Mouse (Mus musculus): Measurements from ENCODE around the gene Sdf4. TPM values are rescaled to one million over a fixed set of nuclear protein-coding genes. Genes with fewer than 3 reads are reported as not detected.

Gene Sdf4
- polyA plus RNA-seq (2015; fragmentation: Nextera tagmentation; extraction: Ambion mirVana), result 114 and 120 TPM in 2 replicates

GRCm38 (mm10) chr4:155992241-155992905, at the start of gene Sdf4, which contains the start of gene B3galt6:
Gene Sdf4, plus strand, starts transcription at chr4:155992872.
Gene B3galt6, minus strand, starts transcription at chr4:155992649.
- Histone ChIP-seq H3K4me3 (peak within 1 kb of the TSS; percentile 80), H3K4me2 (peak within 1 kb of the TSS; percentile 98), H3K9me3 (no peaks in the 10 kb centered on the region), H3K36me3 (0 out of 2 replicates have a peak, but pooled peaks cover 3% of the 10 kb centered on the region), H3K27me3 (no peaks in the 10 kb centered on the region), H3K4me1 (replicated peaks) (peaks cover 40% of the 10 kb centered on the region), H3K9ac (peak within 1 kb of the TSS; percentile 79), H3K27ac (replicated peaks) (peak within 1 kb of the TSS; percentile 96)
- under 1% methylated on average over 99 of the region's 99 CpGs for WGBS
- ATAC-seq (ENCODE audit: low FRiP score, low read depth), result peak; percentile 85

- peak overlapping the region; percentile 76 for H3K4me3 ChIP-seq
- H3K27ac ChIP-seq (replicated peaks), result peak overlapping the region; percentile 87
- peak overlapping the region; percentile 73 for H3K9ac ChIP-seq
- WGBS, result 1% methylated on average over 17 of the region's 17 CpGs
- H3K4me2 ChIP-seq, result peak overlapping the region; percentile 83
- H3K27me3 ChIP-seq, result no peaks in the 10 kb centered on the region
- no peaks in the 10 kb centered on the region for H3K9me3 ChIP-seq
- H3K4me1 ChIP-seq (replicated peaks), result peaks cover 31% of the 10 kb centered on the region
- 0 out of 2 replicates have a peak, but pooled peaks cover 10% of the 10 kb centered on the region for H3K36me3 ChIP-seq
- ATAC-seq (ENCODE audit: low FRiP score, low read depth), result peak; percentile 50; the same call in 1 of the 2 replicates
Observed at GRCm38 (mm10) chr4:155943049-155943452, 49.6 kb upstream of the Sdf4 start.

GRCm38 (mm10) chr4:155943534-155944249, 49.0 kb upstream of the Sdf4 start, which contains the start of gene Ube2j2:
Gene Ube2j2, plus strand, starts transcription at chr4:155943831.
- ATAC-seq (ENCODE audit: low FRiP score, low read depth), result peak; percentile 98
- H3K27me3 ChIP-seq, result no peaks in the 10 kb centered on the region
- H3K4me1 ChIP-seq (replicated peaks), result peaks cover 31% of the 10 kb centered on the region
- peak within 1 kb of the TSS; percentile 73 for H3K9ac ChIP-seq
- H3K4me3 ChIP-seq, result peak within 1 kb of the TSS; percentile 76
- peak within 1 kb of the TSS; percentile 87 for H3K27ac ChIP-seq (replicated peaks)
- H3K36me3 ChIP-seq, result 0 out of 2 replicates have a peak, but pooled peaks cover 12% of the 10 kb centered on the region
- 0% methylated on average over 77 of the region's 85 CpGs for WGBS
- H3K4me2 ChIP-seq, result peak within 1 kb of the TSS; percentile 83
- H3K9me3 ChIP-seq, result no peaks in the 10 kb centered on the region

GRCm38 (mm10) chr4:155944271-155944670, 48.4 kb upstream of the Sdf4 start:
- under 1% methylated on average over 17 of the region's 17 CpGs for WGBS
- H3K27ac ChIP-seq (replicated peaks), result peak overlapping the region; percentile 87
- H3K4me2 ChIP-seq, result peak overlapping the region; percentile 83
- H3K9ac ChIP-seq, result peak overlapping the region; percentile 73
- no peaks in the 10 kb centered on the region for H3K9me3 ChIP-seq
- ATAC-seq (ENCODE audit: low FRiP score, low read depth), result no peak
- peaks cover 31% of the 10 kb centered on the region for H3K4me1 ChIP-seq (replicated peaks)
- H3K27me3 ChIP-seq, result no peaks in the 10 kb centered on the region
- H3K4me3 ChIP-seq, result peak overlapping the region; percentile 76
- H3K36me3 ChIP-seq, result peaks cover 12% of the 10 kb centered on the region

- Histone ChIP-seq H3K4me1 (replicated peaks) (peaks cover 31% of the 10 kb centered on the region), H3K4me3 (no peak overlapping the region), H3K9me3 (no peaks in the 10 kb centered on the region), H3K36me3 (peaks cover 39% of the 10 kb centered on the region), H3K4me2 (no peak overlapping the region), H3K9ac (no peak overlapping the region), H3K27me3 (no peaks in the 10 kb centered on the region), H3K27ac (replicated peaks) (no peak overlapping the region)
- no peak for ATAC-seq (ENCODE audit: low FRiP score, low read depth)
Observed at GRCm38 (mm10) chr4:155947094-155947493, 45.6 kb upstream of the Sdf4 start.

GRCm38 (mm10) chr4:155955491-155955890, 37.2 kb upstream of the Sdf4 start:
- H3K9ac ChIP-seq, result no peak overlapping the region
- 93% methylated on average over 6 of the region's 6 CpGs for WGBS
- no peak for ATAC-seq (ENCODE audit: low FRiP score, low read depth)
- H3K27me3 ChIP-seq, result no peaks in the 10 kb centered on the region
- H3K4me2 ChIP-seq, result no peak overlapping the region
- no peaks in the 10 kb centered on the region for H3K9me3 ChIP-seq
- H3K36me3 ChIP-seq, result peaks cover 67% of the 10 kb centered on the region
- no peak overlapping the region for H3K4me3 ChIP-seq
- H3K4me1 ChIP-seq (replicated peaks), result no peaks in the 10 kb centered on the region
- H3K27ac ChIP-seq (replicated peaks), result no peak overlapping the region

GRCm38 (mm10) chr4:155959275-155959674, 33.4 kb upstream of the Sdf4 start:
- Histone ChIP-seq H3K9ac (no peak overlapping the region), H3K4me3 (no peak overlapping the region), H3K36me3 (peaks cover 45% of the 10 kb centered on the region), H3K27me3 (no peaks in the 10 kb centered on the region), H3K4me1 (replicated peaks) (peaks cover 11% of the 10 kb centered on the region), H3K27ac (replicated peaks) (no peak overlapping the region), H3K9me3 (no peaks in the 10 kb centered on the region), H3K4me2 (no peak overlapping the region)
- peak; percentile 60; the same call in 1 of the 2 replicates for ATAC-seq (ENCODE audit: low FRiP score, low read depth)
- WGBS, result 9% methylated on average over 5 of the region's 5 CpGs

GRCm38 (mm10) chr4:155962167-155962971, 30.3 kb upstream of the Sdf4 start, which contains the start of gene C1qtnf12:
Gene C1qtnf12, plus strand, starts transcription at chr4:155962318.
- Histone ChIP-seq H3K4me1 (replicated peaks) (peaks cover 11% of the 10 kb centered on the region), H3K27me3 (no peaks in the 10 kb centered on the region), H3K9ac (peak within 1 kb of the TSS; percentile 52), H3K4me2 (peak within 1 kb of the TSS; percentile 68), H3K27ac (replicated peaks) (0 out of 2 replicates have a peak within 1 kb of the TSS, but pooled peaks have one; percentile 29), H3K9me3 (no peaks in the 10 kb centered on the region), H3K4me3 (peak within 1 kb of the TSS; percentile 38), H3K36me3 (peaks cover 34% of the 10 kb centered on the region)
- peak; percentile 69 for ATAC-seq (ENCODE audit: low FRiP score, low read depth)
- 2% methylated on average over 30 of the region's 42 CpGs for WGBS

GRCm38 (mm10) chr4:155963106-155963505, 29.6 kb upstream of the Sdf4 start:
- Histone ChIP-seq H3K36me3 (peaks cover 27% of the 10 kb centered on the region), H3K4me2 (peak overlapping the region; percentile 68), H3K4me3 (peak overlapping the region; percentile 38; the same call in 1 of the 2 replicates), H3K9me3 (no peaks in the 10 kb centered on the region), H3K27ac (replicated peaks) (no peak overlapping the region), H3K4me1 (replicated peaks) (peaks cover 11% of the 10 kb centered on the region), H3K27me3 (no peaks in the 10 kb centered on the region), H3K9ac (no peak overlapping the region; the same call in 1 of the 2 replicates)
- WGBS, result 64% methylated on average over 7 of the region's 7 CpGs
- no peak for ATAC-seq (ENCODE audit: low FRiP score, low read depth)

- Histone ChIP-seq H3K36me3 (peaks cover 21% of the 10 kb centered on the region), H3K27ac (replicated peaks) (no peak overlapping the region), H3K4me2 (no peak overlapping the region), H3K4me3 (no peak overlapping the region), H3K27me3 (no peaks in the 10 kb centered on the region), H3K4me1 (replicated peaks) (peaks cover 11% of the 10 kb centered on the region), H3K9me3 (no peaks in the 10 kb centered on the region), H3K9ac (no peak overlapping the region)
- 96% methylated on average over 11 of the region's 11 CpGs for WGBS
- no peak for ATAC-seq (ENCODE audit: low FRiP score, low read depth)
Observed at GRCm38 (mm10) chr4:155964396-155964795, 28.3 kb upstream of the Sdf4 start.

- Histone ChIP-seq H3K27ac (replicated peaks) (no peak overlapping the region), H3K36me3 (peaks cover 14% of the 10 kb centered on the region), H3K27me3 (no peaks in the 10 kb centered on the region), H3K9ac (no peak overlapping the region), H3K9me3 (no peaks in the 10 kb centered on the region), H3K4me1 (replicated peaks) (no peaks in the 10 kb centered on the region), H3K4me2 (no peak overlapping the region), H3K4me3 (no peak overlapping the region)
- no peak for ATAC-seq (ENCODE audit: low FRiP score, low read depth)
- 90% methylated on average over 13 of the region's 13 CpGs for WGBS
Observed at GRCm38 (mm10) chr4:155969043-155969653, 23.5 kb upstream of the Sdf4 start.

Data from hindbrain, embryonic 15.5 days (tissue).